Mouse (Mus musculus) monocyte, adult 2 months (primary cell): ENCODE data around the gene Lad1.

Experiments used
- DNase-seq, 2 experiments: peaks; one replicate each; pipeline ENCODE4 v3.0.0; 2022; ENCODE audit warnings: low spot score in 2 of 2, low read depth in 1 of 2

The Lad1 gene

DNA sequence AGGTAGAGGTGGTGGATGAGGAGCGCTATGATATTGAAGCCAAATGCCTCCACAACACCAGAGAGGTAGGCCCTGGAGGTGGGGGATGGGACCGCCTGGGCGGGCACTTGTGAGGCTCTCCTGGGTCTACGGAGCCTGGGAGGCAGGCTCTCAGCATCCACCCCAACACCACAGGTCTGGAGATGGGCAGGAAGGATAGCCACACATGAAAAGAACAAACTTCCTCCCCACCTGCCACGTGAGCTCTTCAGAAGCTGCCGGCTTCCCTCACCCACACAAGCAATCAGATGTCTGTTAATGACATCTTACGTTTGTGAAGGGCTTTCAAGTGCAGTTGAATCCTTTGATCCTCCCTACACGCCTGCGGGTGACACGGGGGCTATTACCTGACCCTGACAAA is 10.9 kb upstream of the Lad1 start:
- DNase-seq = no peak

DNA sequence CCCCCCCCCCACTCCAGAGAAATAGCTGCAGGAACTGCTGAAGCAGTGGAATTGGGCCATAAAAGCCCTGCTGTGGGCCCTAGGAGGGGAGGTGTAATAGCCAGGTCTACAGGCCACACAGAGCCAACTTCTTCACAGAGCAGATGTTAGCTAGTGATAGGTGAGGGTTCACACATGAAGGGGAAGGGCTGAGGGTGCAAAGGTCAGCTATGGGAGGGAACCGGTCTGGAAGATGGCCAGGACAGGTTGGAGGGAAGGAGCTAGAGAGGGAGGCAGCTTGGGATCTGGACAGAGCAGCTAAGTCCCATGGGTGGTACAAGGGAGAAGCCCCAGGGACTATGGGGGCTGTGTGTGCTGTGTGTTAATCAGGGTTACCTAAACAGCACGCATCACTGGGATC is 8.2 kb upstream of the Lad1 start:
- DNase-seq = no peak

DNA sequence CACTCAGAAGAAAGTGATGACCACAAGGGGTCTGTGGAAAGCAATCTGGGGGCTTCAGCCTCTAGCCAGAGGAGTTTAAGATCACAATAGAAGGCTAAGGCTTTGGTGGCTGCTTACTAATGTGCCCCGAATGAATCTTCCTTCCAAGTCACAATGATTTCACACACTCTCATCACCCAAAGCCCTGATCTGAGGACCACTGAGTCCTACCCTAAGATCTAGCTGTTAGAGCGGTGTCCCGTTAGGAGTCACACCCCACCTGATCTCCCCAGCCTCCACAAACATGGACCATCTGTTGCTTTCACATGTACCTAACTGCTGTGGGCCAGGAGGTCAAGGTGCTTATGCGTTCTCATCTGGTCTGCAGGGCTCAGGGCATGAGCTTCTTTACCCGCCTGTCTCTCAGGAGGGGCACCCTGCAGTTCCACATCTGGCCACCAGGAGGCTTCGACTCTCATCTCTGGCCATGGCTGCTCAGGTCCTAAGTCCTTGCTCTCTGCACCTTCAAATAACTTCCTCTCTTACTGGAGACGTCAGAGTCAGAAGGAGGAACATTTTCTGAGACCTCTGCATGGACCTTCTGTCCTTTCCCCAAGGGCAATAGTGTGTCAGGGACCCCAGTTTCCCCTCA is 7.3 kb upstream of the Lad1 start:
- DNase-seq = peak; percentile 30 to 54

DNA sequence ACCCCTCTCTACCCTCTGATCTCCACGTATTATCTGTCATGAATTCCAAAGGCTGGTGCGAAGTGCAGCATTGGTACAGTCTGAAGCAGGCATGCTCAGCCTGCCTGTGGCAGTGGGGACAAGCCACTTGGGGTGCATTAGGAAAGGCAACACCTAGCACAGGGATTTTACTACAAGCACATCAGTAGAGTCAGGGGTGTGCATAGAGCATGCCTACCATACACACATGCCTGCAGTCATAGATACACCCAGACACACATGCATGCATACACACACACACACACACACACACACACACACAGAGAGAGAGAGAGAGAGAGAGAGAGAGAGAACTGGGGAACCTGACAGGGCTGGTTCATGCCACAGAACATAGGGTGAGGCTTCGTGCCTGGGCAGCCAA is 6.2 kb upstream of the Lad1 start:
- DNase-seq = no peak

DNA sequence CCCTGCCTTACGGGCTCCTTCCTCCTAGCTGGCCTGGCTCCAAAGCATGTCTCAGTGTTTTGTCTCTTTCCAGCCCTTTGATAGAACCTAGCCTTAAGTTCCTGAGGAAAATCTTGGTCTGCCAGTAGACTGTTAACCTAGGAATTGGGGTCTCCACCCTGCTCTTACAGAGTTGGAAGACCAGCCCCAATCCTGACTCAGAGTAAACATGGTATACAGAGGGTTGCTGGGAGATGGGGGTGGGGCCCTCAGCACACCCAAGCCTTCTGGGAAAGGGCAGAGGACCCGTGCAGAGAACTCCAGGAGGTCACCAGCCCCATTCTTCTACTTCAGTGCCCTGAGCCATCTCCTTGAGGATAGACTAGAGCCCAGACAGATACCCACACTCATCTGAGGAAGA is 5.8 kb upstream of the Lad1 start:
- DNase-seq = no peak

DNA sequence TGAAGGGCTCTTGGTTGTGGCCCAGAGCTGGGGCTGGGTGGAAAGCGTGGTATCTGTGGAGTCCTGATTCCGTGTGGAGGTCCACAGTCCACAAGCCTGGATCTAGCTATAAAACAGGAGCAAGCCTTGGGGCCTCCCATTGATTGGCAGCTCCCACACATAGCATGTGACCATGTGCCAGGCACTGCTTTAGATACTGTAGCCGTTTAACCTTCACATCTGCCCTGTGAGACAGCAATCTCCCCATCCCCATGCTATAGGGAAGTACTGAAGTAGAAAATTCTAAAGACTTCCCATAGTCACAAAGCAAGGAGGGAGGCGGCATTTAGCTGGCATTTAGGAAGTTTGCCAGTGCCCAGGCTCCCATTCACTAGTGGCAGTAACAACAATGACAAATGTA is 5.3 kb upstream of the Lad1 start:
- DNase-seq = no peak

DNA sequence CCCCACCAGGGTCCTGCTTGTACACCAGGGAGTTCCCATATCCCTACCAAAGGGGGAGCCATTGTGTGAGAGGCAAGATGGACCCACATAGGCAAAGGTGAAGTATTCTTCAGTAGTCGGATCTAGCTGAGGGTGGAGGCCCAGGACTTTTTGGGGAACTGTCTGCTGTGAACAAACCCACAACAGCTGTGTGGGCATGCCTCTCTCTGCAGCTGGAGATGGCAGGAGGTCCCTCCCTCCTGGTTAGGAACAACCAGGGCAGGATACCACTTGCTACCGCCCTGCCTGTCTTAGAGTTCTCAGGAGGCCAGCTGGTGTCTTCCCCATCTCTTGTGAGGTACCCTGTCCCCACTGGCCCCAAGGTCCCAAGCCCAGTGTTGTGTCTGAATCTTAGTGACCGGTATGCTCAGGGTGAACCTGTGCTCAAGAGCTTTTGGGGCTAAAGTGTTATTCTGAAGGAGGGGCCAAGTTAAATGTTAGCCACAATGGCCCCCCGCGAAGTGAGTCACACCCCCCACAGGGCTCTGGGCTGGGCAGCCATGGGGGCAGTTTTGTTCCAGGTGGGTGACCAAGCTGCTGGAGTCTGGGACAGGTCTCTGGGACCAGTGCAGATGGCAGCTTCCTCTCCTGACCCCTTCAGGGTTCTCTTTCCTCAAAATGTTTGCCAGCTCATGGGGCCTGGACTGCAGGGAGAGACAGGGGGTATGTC is 4.6 kb upstream of the Lad1 start:
- no peak for DNase-seq

DNA sequence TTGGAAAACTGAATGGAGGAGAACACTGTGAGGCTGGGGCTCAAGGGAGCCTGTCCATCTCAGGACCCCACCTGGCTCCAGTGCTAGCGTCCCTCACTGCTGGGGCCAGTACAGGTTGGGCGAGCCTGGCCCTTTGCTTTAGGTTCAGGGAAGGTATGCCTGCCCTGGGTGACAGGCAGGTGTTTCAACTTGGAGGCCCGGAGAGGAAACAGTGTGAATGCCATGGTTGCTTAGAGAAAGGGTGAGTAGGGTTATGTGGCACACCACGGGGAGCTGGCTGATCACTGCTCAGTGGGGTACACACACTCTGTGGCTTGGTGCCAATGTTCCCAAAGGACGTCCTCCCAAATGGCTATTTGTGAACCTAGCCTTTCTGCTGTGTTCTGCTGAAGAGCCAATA is 3.9 kb upstream of the Lad1 start:
- no peak for DNase-seq

DNA sequence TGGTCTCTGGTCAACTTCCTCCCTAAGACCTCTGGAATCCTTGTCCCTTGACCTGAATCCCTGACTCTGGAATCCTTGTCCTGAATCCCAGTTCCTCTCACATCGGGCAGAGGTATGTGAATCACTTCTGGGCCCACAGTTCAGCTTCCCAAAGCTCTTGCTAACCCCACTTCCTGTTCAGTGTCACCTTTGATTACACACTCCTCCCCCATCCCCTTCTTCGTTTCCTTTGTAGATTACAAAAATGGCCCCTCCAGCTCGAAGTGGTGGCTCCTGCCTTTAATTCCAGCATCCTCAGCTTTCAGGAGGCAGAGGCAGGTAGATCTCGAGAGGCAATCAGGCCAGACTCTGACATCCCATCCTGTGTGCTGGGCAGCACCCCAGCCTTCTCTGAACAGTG is 803 bp upstream of the Lad1 start:
- DNase-seq = no peak

DNA sequence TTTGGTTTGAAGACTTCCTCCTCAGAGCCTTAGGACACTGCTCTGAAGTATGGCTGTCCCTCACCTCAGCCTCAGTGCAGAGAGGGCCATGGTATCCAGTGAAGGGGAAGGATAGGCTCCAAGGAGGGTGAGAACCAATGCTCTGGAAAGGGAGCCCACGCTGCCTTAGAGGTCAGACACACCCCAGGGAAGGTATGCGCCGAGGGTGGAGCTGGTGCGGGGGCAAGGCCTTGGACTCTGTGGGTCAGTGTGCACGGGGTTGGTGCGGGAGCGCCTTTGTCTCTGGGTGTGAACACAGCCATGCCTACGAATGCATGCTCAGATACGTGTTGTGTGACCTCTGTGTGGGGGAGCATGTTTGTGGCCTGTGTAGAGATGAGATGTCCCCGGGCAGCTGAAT is 1.7 kb downstream of the Lad1 start:
- DNase-seq = no peak

DNA sequence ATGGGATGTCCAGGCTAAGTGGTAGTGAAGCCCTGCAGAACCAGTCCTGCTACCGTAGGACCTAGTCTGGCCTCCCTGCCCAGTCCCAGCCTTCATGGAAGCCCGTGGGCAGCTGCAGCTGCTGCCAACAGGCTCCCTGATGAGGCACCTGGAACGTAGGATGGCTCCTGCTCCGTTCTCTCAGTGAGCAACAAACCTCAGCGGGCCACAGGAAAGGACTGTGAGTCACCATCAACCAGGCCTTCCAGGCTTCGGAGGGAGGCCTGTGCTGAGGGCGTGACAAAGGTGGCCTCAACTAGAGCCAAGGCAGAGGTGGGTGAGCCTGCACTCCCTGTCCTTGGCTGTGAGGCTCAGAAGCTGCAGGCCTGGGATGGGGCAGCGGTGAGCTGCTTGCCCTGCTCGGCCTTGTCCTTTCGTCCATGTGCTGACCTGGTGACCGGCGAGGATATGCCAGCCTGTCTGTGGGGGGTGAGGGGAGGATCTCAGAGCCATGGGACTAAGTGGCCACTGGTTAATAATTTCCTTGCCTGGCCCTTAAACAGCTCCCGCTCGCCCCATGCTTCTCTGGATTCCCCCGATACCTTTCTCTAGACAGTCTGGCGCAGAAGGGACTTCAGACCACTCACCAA is 2.5 kb downstream of the Lad1 start:
- no peak for DNase-seq

DNA sequence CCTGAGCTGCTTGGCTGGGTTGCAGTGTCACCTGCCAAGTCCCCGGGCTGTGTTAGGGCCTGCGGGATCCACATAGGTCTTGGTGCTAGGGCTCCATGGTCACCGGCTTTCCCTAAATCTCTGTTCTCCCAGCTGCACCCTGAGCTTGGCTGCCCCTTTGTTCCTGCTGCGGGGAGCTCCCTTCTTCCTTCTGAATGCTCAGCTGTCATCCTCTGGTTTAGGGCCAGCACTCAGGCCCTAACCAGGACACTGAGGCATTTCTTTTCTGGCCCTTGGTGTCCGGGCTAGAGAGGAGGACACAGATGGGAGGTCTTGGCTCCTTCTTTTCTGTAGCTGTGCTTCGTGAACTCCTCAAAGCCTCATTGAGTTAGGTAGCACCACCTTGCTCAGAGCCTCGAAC is 3.4 kb downstream of the Lad1 start:
- no peak for DNase-seq

DNA sequence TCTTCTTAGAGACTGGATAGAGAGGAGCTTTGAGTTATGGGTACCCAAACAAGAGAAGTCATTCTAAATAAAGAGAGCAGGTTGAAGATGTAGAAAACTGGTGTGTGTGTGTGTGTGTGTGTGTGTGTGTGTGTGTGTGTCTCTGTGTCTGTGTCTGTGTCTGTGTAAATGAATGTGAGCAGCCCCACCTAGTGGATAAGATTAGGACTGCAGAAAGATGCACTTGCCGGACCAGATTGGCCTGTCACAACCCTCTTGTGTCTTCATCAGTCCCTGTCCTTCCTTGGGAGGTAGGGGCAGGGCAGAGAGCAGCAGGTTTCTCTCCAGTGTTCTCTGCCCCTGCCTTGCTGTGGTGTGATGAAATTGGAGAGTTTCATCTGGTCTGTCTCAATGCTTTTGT is 10.5 kb downstream of the Lad1 start:
- DNase-seq = no peak

DNA sequence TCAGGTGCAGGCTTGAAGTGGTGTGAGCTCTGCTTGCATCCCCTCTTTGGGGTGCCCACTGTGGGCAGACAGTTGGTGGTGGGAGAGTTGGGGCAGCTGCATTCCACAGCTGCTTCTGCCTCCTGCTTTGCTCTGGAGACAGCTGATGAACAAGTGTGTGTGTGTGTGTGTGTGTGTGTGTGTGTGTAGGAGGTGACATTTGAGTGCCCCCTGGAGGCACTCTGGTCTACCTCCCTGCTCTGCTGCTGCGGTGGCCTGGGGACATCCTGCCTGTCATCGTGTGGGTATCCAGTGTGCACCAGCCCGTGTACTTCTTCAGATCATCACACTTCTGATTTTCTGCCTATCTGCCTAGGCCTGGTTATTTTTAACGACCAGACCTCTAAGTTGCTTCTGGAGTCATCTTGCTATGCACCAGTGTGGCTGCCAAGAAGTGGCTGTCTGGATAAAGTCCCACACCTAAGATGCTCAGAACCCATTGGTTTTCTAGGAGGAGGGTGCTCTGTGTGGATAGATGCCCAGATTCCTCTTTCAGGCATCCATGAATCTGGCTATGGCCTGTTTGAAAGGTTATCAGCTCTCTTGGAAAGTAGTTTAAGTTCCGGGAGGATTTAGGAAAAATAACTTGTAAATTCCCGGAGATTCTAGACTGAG is 15.9 kb downstream of the Lad1 start:
- DNase-seq = no peak

DNA sequence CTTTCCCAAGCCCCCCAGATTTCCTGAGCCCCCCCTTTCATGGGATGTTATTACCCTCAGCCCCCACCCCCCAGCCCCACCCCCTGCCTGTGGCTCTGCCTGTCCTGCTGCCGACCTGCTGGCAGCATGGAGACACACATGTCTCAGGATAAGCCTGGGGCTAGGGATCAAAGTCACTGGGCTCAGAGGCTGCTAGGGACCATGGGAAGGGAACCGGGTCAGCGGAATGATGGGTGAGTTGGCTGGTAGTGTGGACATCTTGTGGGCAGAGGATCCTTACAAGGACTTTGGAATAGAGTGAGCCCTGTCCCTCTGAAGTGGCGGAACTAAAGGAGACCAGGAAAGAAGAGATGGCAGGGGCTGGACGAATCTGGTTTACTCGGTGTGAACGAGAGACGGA is 16.6 kb downstream of the Lad1 start:
- no peak for DNase-seq

DNA sequence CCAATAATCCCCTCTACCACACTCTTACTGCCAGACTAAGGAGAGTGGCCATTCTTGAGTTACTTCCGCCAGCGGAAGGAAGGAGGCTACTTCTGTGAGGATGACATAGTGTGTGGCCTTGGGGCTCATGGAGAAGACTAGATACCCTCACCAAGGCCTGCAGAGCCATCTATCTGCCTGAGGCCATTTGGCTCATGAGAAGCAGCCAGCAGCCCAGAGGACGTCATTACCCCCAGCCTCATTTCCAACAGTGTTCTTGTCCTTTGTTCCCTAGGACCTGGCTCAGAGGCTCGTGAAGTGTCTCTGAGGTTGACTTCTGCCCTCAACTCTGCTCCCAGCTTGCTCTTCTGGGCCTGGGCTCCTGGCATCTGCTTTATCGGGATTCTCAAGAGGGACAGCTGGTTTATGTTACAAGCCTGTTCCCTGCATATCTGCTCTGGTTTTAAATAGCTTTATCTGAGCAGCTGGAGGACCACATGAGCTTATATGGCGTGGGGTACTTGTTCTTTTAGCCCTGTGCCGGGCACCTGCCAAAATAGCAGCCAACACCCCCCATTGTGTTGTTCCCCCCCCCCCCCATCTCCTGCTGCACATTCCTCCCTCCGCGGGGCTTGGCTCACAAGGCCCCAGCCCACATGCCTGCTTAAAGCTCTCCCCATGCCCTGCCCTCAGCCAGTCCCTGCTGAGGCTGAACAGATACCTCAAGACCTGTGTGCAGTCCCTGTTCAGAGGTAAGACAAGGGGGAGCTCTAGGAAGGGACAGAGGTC is 17.5 kb downstream of the Lad1 start, which contains the start of gene Tnnt2:
Tnnt2 (plus strand) TSS at position 639 of the 768 bp plus-strand sequence.
- no peak for DNase-seq

DNA sequence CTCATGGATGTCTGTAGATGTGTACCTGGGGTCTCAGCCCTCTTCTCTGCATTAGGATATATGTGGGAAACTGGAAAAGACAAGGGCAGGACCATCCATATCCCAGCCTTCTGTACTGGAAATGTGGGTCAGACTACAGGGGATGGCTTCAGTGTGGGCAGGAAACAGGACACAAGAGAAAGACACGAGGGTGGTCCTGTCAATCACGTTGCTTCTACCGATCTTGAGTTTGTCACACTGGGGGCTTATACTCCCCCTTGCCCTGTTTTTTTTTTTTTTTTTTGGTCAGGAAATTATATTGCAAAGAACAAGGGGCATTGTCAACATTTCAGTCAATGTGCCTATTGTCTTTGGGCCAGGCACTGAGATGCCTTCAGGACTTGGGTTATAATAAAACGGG is 20.2 kb downstream of the Lad1 start:
- DNase-seq = no peak

DNA sequence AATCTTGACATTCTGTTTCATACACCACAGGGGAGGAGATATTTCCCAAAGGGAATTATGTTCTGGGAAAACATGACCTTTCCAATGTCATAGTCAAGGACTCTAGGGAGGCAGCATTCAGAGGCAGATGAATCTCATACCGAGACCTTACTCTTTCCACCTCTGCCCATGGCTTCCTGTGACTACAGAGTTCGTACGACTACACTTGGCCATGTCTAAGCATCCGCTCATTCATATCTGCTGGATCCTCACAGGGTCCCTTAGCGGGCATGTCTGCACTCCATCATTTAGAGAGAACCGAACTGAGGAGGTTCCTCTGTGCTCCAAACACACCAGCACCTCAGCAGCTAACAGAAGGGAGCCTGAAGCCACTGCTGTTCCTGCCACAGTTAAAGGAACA is 20.7 kb downstream of the Lad1 start:
- no peak for DNase-seq

DNA sequence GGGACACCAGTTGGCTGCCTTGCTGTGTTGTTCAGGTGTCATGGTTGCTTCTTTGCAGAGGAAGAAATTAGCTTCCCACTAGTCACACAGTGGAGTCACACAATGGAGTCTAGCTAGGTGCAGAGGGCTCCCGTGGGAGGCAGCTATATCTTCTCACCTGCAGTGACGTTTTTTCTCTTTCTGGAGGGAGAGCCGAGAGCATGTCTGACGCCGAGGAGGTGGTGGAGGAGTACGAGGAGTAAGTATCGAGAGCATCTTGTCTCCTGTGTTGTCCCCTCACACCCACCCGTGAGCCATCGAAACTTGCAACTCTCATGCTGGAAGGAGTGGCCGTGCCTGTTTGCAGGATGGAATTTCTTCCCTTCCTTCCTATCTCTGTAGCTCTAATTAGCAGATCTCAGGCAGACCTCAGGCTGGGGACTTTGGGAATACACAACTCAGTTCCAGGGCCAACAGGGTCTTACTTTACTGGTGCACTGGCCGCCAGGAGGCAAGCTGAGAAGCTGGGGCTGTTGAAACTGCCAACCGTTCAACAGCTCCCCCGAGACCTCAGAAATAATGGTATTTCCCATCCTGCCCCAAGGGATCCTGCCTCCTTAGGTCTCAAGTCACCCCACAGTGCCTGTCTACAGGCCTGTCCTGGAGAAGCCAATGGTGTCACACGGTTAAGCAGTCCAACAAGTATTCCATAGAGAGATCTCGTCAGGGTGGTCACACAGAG is 22.4 kb downstream of the Lad1 start:
- DNase-seq = no peak

DNA sequence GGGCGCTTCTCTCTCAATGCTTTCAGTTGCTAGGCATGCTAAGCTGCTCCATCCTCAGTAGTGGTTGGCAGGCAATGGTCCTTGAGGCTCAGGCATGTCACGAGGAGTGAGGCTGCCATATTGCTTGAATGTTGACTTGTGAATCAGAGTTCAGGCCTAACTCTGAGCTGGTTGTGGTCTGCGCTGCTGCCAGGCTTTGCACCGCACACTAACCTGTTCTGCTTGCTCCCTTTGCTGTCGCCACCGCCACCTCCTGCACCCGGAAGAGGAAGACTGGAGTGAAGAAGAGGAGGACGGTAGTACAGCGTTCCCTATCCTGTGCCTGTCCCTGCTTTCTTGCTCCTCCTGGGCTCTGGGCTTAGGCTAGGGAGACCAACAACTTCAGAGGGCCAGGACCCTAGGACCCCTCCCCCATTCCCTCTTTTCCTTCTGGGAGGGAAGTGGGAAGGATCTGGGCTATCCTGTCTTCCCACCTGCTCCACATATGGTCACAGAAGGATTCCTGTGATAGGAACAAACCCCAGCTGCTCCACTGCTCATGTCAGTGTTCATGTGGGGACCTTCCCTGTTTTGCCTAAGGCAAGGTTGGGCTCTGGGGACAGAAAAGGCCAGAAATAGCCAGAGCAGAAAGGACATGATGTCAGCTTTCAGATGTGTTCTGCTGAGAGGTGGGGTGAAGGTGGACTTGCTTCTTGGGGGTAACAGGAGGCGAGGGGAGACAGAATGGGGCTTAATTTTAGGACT is 25.3 kb downstream of the Lad1 start:
- DNase-seq = no peak
